Mouse (Mus musculus): ENCODE results near the gene Tgfbi. TPM values are rescaled to one million over a fixed set of nuclear protein-coding genes. Genes with fewer than 3 reads are reported as not detected.

The Tgfbi gene
- polyA plus RNA-seq, 1 experiment from 2014 or later: 22.7 TPM

- DNase-seq (ENCODE audit: low spot score): no peak
Measured at GRCm38 (mm10) chr13:56597831-56598612, 11.3 kb upstream of the Tgfbi start.

GRCm38 (mm10) chr13:56599511-56599910 lies 9.8 kb upstream of the Tgfbi start:
- DNase-seq (ENCODE audit: low spot score): no peak

GRCm38 (mm10) chr13:56600216-56600890 lies 9.0 kb upstream of the Tgfbi start:
- DNase-seq (ENCODE audit: low spot score): no peak

GRCm38 (mm10) chr13:56601199-56601598 lies 8.1 kb upstream of the Tgfbi start:
- no peak for DNase-seq (ENCODE audit: low spot score)

GRCm38 (mm10) chr13:56605503-56605902 lies 3.8 kb upstream of the Tgfbi start:
- no peak for DNase-seq (ENCODE audit: low spot score)

GRCm38 (mm10) chr13:56606724-56607123 lies 2.6 kb upstream of the Tgfbi start:
- DNase-seq (ENCODE audit: low spot score): no peak

- no peak for DNase-seq (ENCODE audit: low spot score)
Measured at GRCm38 (mm10) chr13:56607225-56607624, 2.1 kb upstream of the Tgfbi start.

GRCm38 (mm10) chr13:56607846-56608245 lies 1.5 kb upstream of the Tgfbi start:
- DNase-seq (ENCODE audit: low spot score): no peak

- no peak for DNase-seq (ENCODE audit: low spot score)
Measured at GRCm38 (mm10) chr13:56611129-56611528, 1.8 kb downstream of the Tgfbi start.

- DNase-seq (ENCODE audit: low spot score): no peak
Measured at GRCm38 (mm10) chr13:56611741-56612140, 2.4 kb downstream of the Tgfbi start.

- no peak for DNase-seq (ENCODE audit: low spot score)
Measured at GRCm38 (mm10) chr13:56612331-56612730, 3.0 kb downstream of the Tgfbi start.

GRCm38 (mm10) chr13:56613366-56613998 lies 4.2 kb downstream of the Tgfbi start:
- no peak for DNase-seq (ENCODE audit: low spot score)

GRCm38 (mm10) chr13:56614768-56615167 lies 5.4 kb downstream of the Tgfbi start:
- no peak for DNase-seq (ENCODE audit: low spot score)

- DNase-seq (ENCODE audit: low spot score): no peak
Measured at GRCm38 (mm10) chr13:56615223-56615622, 5.9 kb downstream of the Tgfbi start.

GRCm38 (mm10) chr13:56615864-56616263 lies 6.5 kb downstream of the Tgfbi start:
- no peak for DNase-seq (ENCODE audit: low spot score)

- DNase-seq (ENCODE audit: low spot score): no peak
Measured at GRCm38 (mm10) chr13:56616386-56616785, 7.1 kb downstream of the Tgfbi start.

GRCm38 (mm10) chr13:56617197-56617596 lies 7.9 kb downstream of the Tgfbi start:
- DNase-seq (ENCODE audit: low spot score): no peak

- no peak for DNase-seq (ENCODE audit: low spot score)
Measured at GRCm38 (mm10) chr13:56622201-56622757, 13.0 kb downstream of the Tgfbi start.

- DNase-seq (ENCODE audit: low spot score): no peak
Measured at GRCm38 (mm10) chr13:56626524-56626923, 17.2 kb downstream of the Tgfbi start.

- DNase-seq (ENCODE audit: low spot score): no peak
Measured at GRCm38 (mm10) chr13:56630081-56630480, 20.8 kb downstream of the Tgfbi start.

GRCm38 (mm10) chr13:56630552-56630951 lies 21.2 kb downstream of the Tgfbi start:
- DNase-seq (ENCODE audit: low spot score): no peak

GRCm38 (mm10) chr13:56631332-56631731 lies 22.0 kb downstream of the Tgfbi start:
- DNase-seq (ENCODE audit: low spot score): no peak

Measured in thymus, postnatal 0 days (tissue).